Mouse (Mus musculus) ES-Bruce4 (cell line): ENCODE results near the gene Gm21256. TPM values are rescaled to one million over a fixed set of nuclear protein-coding genes. Genes with fewer than 3 reads are reported as not detected.
"Not testable (repeated sequence)": the region's sequence is repeated elsewhere in the genome, so short reads cannot be mapped to it uniquely, and the experiment has no call there.

Experiments used
- H3K27ac ChIP-seq: 2 replicates; pipeline ENCODE4 v1.5.1; 2012; ENCODE audit warnings: low read length, inconsistent platforms; ENCODE audit not compliant: insufficient read depth
- H3K27me3 ChIP-seq: 2 replicates; pipeline ENCODE4 v1.6.1; 2012; ENCODE audit warnings: mild to moderate bottlenecking, low read length, inconsistent platforms; ENCODE audit not compliant: control insufficient read depth, poor library complexity, insufficient read depth, severe bottlenecking
- H3K36me3 ChIP-seq: 2 replicates; pipeline ENCODE4 v1.6.1; 2012; ENCODE audit warnings: inconsistent platforms, mild to moderate bottlenecking, low read length, moderate library complexity; ENCODE audit not compliant: control insufficient read depth, poor library complexity, insufficient read depth, severe bottlenecking
- H3K4me1 ChIP-seq: one replicate; pipeline ENCODE4 v1.8.1; 2011; ENCODE audit warnings: low read length; ENCODE audit not compliant: control insufficient read depth, insufficient read depth
- H3K4me3 ChIP-seq: 2 replicates; pipeline ENCODE4 v1.5.1; 2011; ENCODE audit warnings: low read depth, mild to moderate bottlenecking, low read length
- H3K9ac ChIP-seq: 2 replicates; pipeline ENCODE4 v1.6.1; 2012; ENCODE audit warnings: low read depth, mild to moderate bottlenecking, inconsistent platforms; ENCODE audit not compliant: poor library complexity, severe bottlenecking
- H3K9me3 ChIP-seq: replicated peaks from 2 replicates; pipeline ENCODE4 v1.6.1; 2012; ENCODE audit warnings: mild to moderate bottlenecking, low read length, inconsistent platforms; ENCODE audit not compliant: control insufficient read depth, poor library complexity, insufficient read depth, severe bottlenecking
- polyA plus RNA-seq: library from polyadenylated mRNA; stranded (reverse); fragments of >200 nt; gene quantifications from 2 replicates; pipeline ENCODE4 v1.2.4, GENCODE M21; 2011; ENCODE audit warnings: low read depth; ENCODE audit not compliant: missing spikeins, insufficient read depth, insufficient read length

Gm21256 gene
- polyA plus RNA-seq = not detected in 2 replicates

- not testable (repeated sequence) for H3K9me3 ChIP-seq, H3K4me1 ChIP-seq, H3K9ac ChIP-seq, H3K27me3 ChIP-seq, H3K27ac ChIP-seq, H3K36me3 ChIP-seq, H3K4me3 ChIP-seq
These were observed at the start of gene Gm21256 for GRCm38 (mm10) chrY:47450660-47451059. TSS of gene Gm21256 (plus strand) at chrY:47450960.

Other genes starting within 250 kb of the Gm21256 start
- gene Gm21170, start 240.1 kb downstream of the Gm21256 start, polyA plus RNA-seq = not detected in 2 replicates